ENCODE assay signal across 9 mouse cellular contexts in genomic region chr1:81593280-81594182, GRCm38 (mm10).
DNase-seq lines count a peak whose midpoint lies in the region; ATAC-seq and TF ChIP-seq lines count a peak whose summit lies in the region.
"Had no signal": no experiment of that assay in that cellular context is flagged by ENCODE, and none has a peak within 500 bp of the region (broad histone marks: within the 10 kb centered on the region; RNA-seq: fewer than 3 reads in every experiment).

No protein-coding gene starts in this region.

- H3K9me3 ChIP-seq in E14TG2a.4 (ENCODE audit: low read length), result no peaks in the 10 kb centered on the region
- no peaks in the 10 kb centered on the region for H3K9me3 ChIP-seq in hindbrain, embryonic 10.5 days

- peak; percentile 97 for ATAC-seq in frontal cortex, adult (ENCODE audit: low TSS enrichment)

- peaks cover 9% of the 10 kb centered on the region; the same call in 1 of the 2 replicates for H3K4me1 ChIP-seq in E14TG2a.4 (replicated peaks; ENCODE audit: low read depth, low read length)
- peaks cover 29% of the 10 kb centered on the region for H3K4me1 ChIP-seq in hindbrain, embryonic 10.5 days (replicated peaks)

- DNase-seq in cerebellum, adult 8-10 months, result peak; percentile 35
- DNase-seq in hindbrain, embryonic 10.5 days (ENCODE audit: low spot score), result peak; percentile 85
- DNase-seq in left cerebral cortex, adult 11 months (ENCODE audit: low spot score), result peak; percentile 17
- DNase-seq in lung, postnatal 25 days (ENCODE audit: low spot score), result peak; percentile 18
- DNase-seq in right cerebral cortex, postnatal 4 days, result peak; percentile 58
- DNase-seq in adipocyte (ENCODE audit: low spot score), result no peak

- TF ChIP-seq CTCF in E14TG2a.4 (conservative IDR thresholded peaks at IDR 0.05; ENCODE audit: low read length), result no peak

- H3K27me3 ChIP-seq in E14TG2a.4 (ENCODE audit: insufficient read depth, low read length), result no peaks in the 10 kb centered on the region
- H3K27me3 ChIP-seq in hindbrain, embryonic 10.5 days (ENCODE audit: insufficient read depth, poor library complexity, severe bottlenecking), result no peaks in the 10 kb centered on the region

- H3K27ac ChIP-seq in hindbrain, embryonic 10.5 days, result peak overlapping the region; percentile 93
- H3K27ac ChIP-seq: liver, embryonic 14.5 days had no signal

- WGBS in hindbrain, embryonic 10.5 days, result 2% methylated on average over 19 of the region's 19 CpGs

- peak overlapping the region; percentile 35 for H3K4me3 ChIP-seq in E14TG2a.4 (replicated peaks; ENCODE audit: low read length)
- H3K4me3 ChIP-seq in hindbrain, embryonic 10.5 days, result peak overlapping the region; percentile 54

- no peaks in the 10 kb centered on the region for H3K36me3 ChIP-seq in E14TG2a.4 (ENCODE audit: insufficient read depth, low read length)
- H3K36me3 ChIP-seq in hindbrain, embryonic 10.5 days, result no peaks in the 10 kb centered on the region
